Mouse (Mus musculus) megakaryocyte, embryonic 14.5 days (primary cell): ENCODE measurements around the gene Rnaset2b.
"Not testable (repeated sequence)": the region's sequence is repeated elsewhere in the genome, so short reads cannot be mapped to it uniquely, and the experiment has no call there.

Source experiments
- FLI1 ChIP-seq: IDR thresholded peaks from 2 replicates; pipeline ENCODE4 v1.6.1; 2012; ENCODE audit warnings: low read length, inconsistent platforms, mixed read lengths
- GATA1 ChIP-seq: IDR thresholded peaks from 3 replicates; pipeline ENCODE4 v1.6.1; 2012; ENCODE audit warnings: mixed read lengths, low read length, inconsistent platforms, borderline replicate concordance

GRCm38 (mm10) chr17:7001790-7002585, 31.6 kb downstream of the Rnaset2b start:
- TF ChIP-seq GATA1, FLI1: not testable (repeated sequence)
